Mouse (Mus musculus): Measurements from ENCODE around the gene Brsk1. TPM values are rescaled to one million over a fixed set of nuclear protein-coding genes. Genes with fewer than 3 reads are reported as not detected.
A peak's percentile ranks its signal among the peaks of the same experiment; 100 is the strongest.

Brsk1 gene
- polyA plus RNA-seq, 1 experiment from 2014 or later, result 6.2 TPM

- Histone ChIP-seq H3K9ac (peak overlapping the region; percentile 92), H3K27ac (replicated peaks) (peak overlapping the region; percentile 95), H3K27me3 (no peaks in the 10 kb centered on the region), H3K4me1 (replicated peaks) (peaks cover 40% of the 10 kb centered on the region), H3K36me3 (peaks cover 34% of the 10 kb centered on the region), H3K9me3 (no peaks in the 10 kb centered on the region), H3K4me2 (peak overlapping the region; percentile 85), H3K4me3 (peak overlapping the region; percentile 74)
- ATAC-seq (ENCODE audit: low read depth), result no peak
- WGBS, result under 1% methylated on average over 4 of the region's 4 CpGs
Observed at GRCm38 (mm10) chr7:4741151-4741550, 50.7 kb downstream of the Brsk1 start.

DNA sequence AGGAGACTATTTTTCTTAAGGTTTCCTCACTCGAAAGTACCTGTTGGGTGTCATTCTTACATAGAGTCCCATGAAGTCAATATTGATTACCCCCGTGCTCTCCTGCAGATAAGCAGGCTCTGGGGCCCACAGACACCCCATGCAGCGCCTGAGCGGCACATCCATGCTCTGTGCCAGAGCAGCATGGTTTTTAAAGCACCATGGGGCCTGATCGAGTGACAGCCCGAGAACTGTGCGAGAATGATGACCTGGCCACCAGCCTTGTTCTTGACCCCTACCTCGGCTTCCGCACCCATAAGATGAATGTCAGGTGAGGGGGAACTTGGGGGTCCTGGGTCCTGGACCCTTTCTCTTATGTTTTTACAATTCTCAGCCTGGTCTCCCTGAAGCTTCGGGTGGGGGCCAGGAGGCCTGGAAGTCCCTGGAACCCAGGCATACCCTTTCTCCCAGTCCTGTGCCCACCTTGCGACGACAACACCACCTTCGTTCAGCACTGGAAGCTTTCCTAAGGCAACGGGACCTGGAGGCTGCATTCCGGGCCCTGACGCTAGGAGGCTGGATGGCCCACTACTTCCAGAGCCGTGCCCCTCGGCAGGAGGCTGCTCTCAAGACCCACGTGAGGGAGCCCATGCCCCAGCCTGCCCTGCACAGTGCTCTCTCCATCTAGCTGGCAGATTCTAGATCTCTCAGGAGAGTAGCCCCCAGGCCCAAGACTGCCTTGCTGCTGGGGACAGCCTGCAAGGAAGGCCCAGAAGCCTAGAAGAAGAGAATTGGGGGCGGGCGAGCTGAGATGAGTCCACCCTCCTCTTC, 51.5 kb downstream of the Brsk1 start:
- peak overlapping the region; percentile 92 for H3K9ac ChIP-seq
- WGBS, result 79% methylated on average over 21 of the region's 21 CpGs
- no peaks in the 10 kb centered on the region for H3K27me3 ChIP-seq
- peak overlapping the region; percentile 74 for H3K4me3 ChIP-seq
- ATAC-seq (ENCODE audit: low read depth), result no peak
- peaks cover 44% of the 10 kb centered on the region for H3K4me1 ChIP-seq (replicated peaks)
- H3K27ac ChIP-seq (replicated peaks), result peak overlapping the region; percentile 95
- H3K9me3 ChIP-seq, result no peaks in the 10 kb centered on the region
- peak overlapping the region; percentile 85 for H3K4me2 ChIP-seq
- peaks cover 41% of the 10 kb centered on the region for H3K36me3 ChIP-seq

- Histone ChIP-seq H3K27ac (replicated peaks) (no peak overlapping the region), H3K9me3 (no peaks in the 10 kb centered on the region), H3K36me3 (peaks cover 44% of the 10 kb centered on the region), H3K4me3 (no peak overlapping the region), H3K4me2 (peak overlapping the region; percentile 85; the same call in 1 of the 2 replicates), H3K9ac (peak overlapping the region; percentile 92; the same call in 1 of the 2 replicates), H3K27me3 (no peaks in the 10 kb centered on the region), H3K4me1 (replicated peaks) (peaks cover 44% of the 10 kb centered on the region)
- no peak for ATAC-seq (ENCODE audit: low read depth)
- WGBS, result 87% methylated on average over 6 of the region's 6 CpGs
Observed at GRCm38 (mm10) chr7:4742482-4742819, 52.0 kb downstream of the Brsk1 start.

GRCm38 (mm10) chr7:4743354-4743753, 53.0 kb downstream of the Brsk1 start:
- Histone ChIP-seq H3K9me3 (no peaks in the 10 kb centered on the region), H3K4me3 (no peak overlapping the region), H3K36me3 (peaks cover 44% of the 10 kb centered on the region), H3K9ac (0 out of 2 replicates have a peak overlapping the region, but pooled peaks have one; percentile 14), H3K4me2 (no peak overlapping the region), H3K4me1 (replicated peaks) (peaks cover 42% of the 10 kb centered on the region), H3K27ac (replicated peaks) (no peak overlapping the region), H3K27me3 (no peaks in the 10 kb centered on the region)
- 77% methylated on average over 2 of the region's 2 CpGs for WGBS
- ATAC-seq (ENCODE audit: low read depth), result no peak

DNA sequence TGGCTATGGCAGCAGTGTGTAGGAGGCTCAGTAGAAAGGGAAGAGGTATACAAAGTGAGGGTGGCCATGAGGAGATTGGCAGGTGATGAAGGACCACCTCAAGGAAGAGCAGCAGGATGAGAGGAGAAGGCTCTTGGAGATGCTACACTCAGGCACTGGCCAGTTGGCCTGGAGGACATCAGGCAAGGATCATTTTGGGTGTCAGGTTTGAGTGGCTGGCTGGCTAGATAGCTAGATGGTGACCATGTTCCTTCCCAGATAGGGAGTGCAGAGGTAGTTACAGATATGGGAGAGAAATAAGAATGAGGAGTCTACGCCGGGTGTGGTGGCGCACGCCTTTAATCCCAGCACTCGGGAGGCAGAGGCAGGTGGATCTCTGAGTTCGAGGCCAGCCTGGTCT, 54.5 kb downstream of the Brsk1 start:
- WGBS, result 93% methylated on average over 6 of the region's 6 CpGs
- no peak for ATAC-seq (ENCODE audit: low read depth)
- no peaks in the 10 kb centered on the region for H3K9me3 ChIP-seq

GRCm38 (mm10) chr7:4746326-4746980, 56.0 kb downstream of the Brsk1 start:
- Histone ChIP-seq H3K27me3 (no peaks in the 10 kb centered on the region), H3K9me3 (no peaks in the 10 kb centered on the region), H3K36me3 (peaks cover 48% of the 10 kb centered on the region), H3K4me3 (no peak overlapping the region), H3K27ac (replicated peaks) (no peak overlapping the region), H3K9ac (no peak overlapping the region), H3K4me2 (no peak overlapping the region), H3K4me1 (replicated peaks) (peaks cover 23% of the 10 kb centered on the region)
- no peak for ATAC-seq (ENCODE audit: low read depth)
- WGBS, result 86% methylated on average over 22 of the region's 22 CpGs

More for the DNA sequence above, 54.5 kb downstream of the Brsk1 start:
- H3K9ac ChIP-seq, result no peak overlapping the region
- H3K4me3 ChIP-seq, result no peak overlapping the region
- H3K27me3 ChIP-seq, result no peaks in the 10 kb centered on the region
- no peak overlapping the region for H3K27ac ChIP-seq (replicated peaks)
- peaks cover 33% of the 10 kb centered on the region for H3K4me1 ChIP-seq (replicated peaks)
- peaks cover 48% of the 10 kb centered on the region for H3K36me3 ChIP-seq
- no peak overlapping the region for H3K4me2 ChIP-seq

- no peak overlapping the region for H3K4me3 ChIP-seq
- WGBS, result 78% methylated on average over 9 of the region's 9 CpGs
- no peak overlapping the region for H3K27ac ChIP-seq (replicated peaks)
- no peak for ATAC-seq (ENCODE audit: low read depth)
- H3K4me2 ChIP-seq, result no peak overlapping the region
- no peak overlapping the region for H3K9ac ChIP-seq
- peaks cover 45% of the 10 kb centered on the region for H3K36me3 ChIP-seq
- peaks cover 23% of the 10 kb centered on the region for H3K4me1 ChIP-seq (replicated peaks)
- H3K27me3 ChIP-seq, result no peaks in the 10 kb centered on the region
- H3K9me3 ChIP-seq, result no peaks in the 10 kb centered on the region
Observed at GRCm38 (mm10) chr7:4747156-4747899, 56.9 kb downstream of the Brsk1 start.

DNA sequence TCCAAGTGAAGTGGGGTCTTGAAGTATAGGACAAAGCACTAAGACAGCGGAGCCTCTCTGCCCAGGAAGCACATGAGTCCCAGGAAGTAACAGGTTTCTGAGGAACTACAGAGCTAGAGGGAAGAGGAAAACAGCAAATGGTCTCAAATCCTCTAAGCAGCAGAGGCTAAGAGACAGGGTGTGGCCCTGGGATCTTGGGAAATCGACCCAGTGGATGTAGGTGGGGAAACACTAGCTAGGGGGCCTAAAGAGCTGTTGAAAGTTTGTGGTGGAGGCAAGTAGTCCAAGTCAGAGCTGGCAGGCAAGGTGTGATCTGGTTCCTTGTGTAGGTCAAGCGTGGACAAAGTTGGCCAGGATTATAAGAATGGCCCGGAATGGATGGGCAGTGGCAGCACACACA, 57.9 kb downstream of the Brsk1 start:
- no peak overlapping the region for H3K27ac ChIP-seq (replicated peaks)
- no peak overlapping the region for H3K9ac ChIP-seq
- no peak overlapping the region for H3K4me3 ChIP-seq
- H3K27me3 ChIP-seq, result no peaks in the 10 kb centered on the region
- peaks cover 37% of the 10 kb centered on the region for H3K36me3 ChIP-seq
- H3K4me1 ChIP-seq (replicated peaks), result peaks cover 23% of the 10 kb centered on the region
- WGBS, result 83% methylated on average over 4 of the region's 4 CpGs
- no peaks in the 10 kb centered on the region for H3K9me3 ChIP-seq
- no peak for ATAC-seq (ENCODE audit: low read depth)
- no peak overlapping the region for H3K4me2 ChIP-seq

DNA sequence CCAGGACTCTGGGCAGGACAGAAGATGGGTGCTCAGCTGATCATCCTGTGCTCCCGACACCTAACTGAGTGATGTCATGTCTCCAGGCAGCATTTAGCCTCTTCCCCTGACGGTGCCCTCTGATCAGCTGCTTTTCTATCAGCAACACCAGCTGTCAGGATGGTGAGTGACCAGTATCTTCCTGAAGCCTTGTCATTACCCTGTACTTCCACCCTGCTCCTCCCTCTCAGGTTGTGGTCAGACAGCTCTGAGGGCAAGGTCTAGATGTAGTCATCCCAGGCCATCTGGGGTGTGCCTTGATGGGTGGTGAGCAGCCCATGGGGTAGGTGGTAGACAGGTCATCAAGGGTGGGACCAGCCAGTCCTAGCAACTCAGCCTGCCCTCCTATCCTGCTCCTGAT, 58.8 kb downstream of the Brsk1 start:
- Histone ChIP-seq H3K27ac (replicated peaks) (no peak overlapping the region), H3K27me3 (no peaks in the 10 kb centered on the region; the same call in 1 of the 2 replicates), H3K9me3 (no peaks in the 10 kb centered on the region), H3K36me3 (peaks cover 32% of the 10 kb centered on the region), H3K4me1 (replicated peaks) (peaks cover 24% of the 10 kb centered on the region), H3K4me2 (no peak overlapping the region), H3K4me3 (no peak overlapping the region), H3K9ac (no peak overlapping the region)
- WGBS, result 81% methylated on average over 2 of the region's 2 CpGs
- ATAC-seq (ENCODE audit: low read depth), result no peak

- Histone ChIP-seq H3K9ac (peak overlapping the region; percentile 49), H3K36me3 (peaks cover 5% of the 10 kb centered on the region; the same call in 1 of the 2 replicates), H3K27ac (replicated peaks) (no peak overlapping the region), H3K4me3 (peak overlapping the region; percentile 35), H3K4me2 (peak overlapping the region; percentile 55), H3K27me3 (no peaks in the 10 kb centered on the region; the same call in 1 of the 2 replicates), H3K4me1 (replicated peaks) (peaks cover 21% of the 10 kb centered on the region), H3K9me3 (no peaks in the 10 kb centered on the region)
- 3% methylated on average over 30 of the region's 30 CpGs for WGBS
- ATAC-seq (ENCODE audit: low read depth), result peak; percentile 66
Observed at GRCm38 (mm10) chr7:4751971-4752820, 61.8 kb downstream of the Brsk1 start.

- H3K27ac ChIP-seq (replicated peaks), result no peak within 1 kb of the TSS
- 3% methylated on average over 24 of the region's 24 CpGs for WGBS
- H3K9me3 ChIP-seq, result no peaks in the 10 kb centered on the region
- peaks cover 21% of the 10 kb centered on the region for H3K4me1 ChIP-seq (replicated peaks)
- peak within 1 kb of the TSS; percentile 49 for H3K9ac ChIP-seq
- peak within 1 kb of the TSS; percentile 35 for H3K4me3 ChIP-seq
- ATAC-seq (ENCODE audit: low read depth), result peak; percentile 94
- H3K4me2 ChIP-seq, result peak within 1 kb of the TSS; percentile 55
- 0 out of 2 replicates have a peak, but pooled peaks cover 5% of the 10 kb centered on the region for H3K36me3 ChIP-seq
- H3K27me3 ChIP-seq, result no peaks in the 10 kb centered on the region; the same call in 1 of the 2 replicates
Observed at GRCm38 (mm10) chr7:4752821-4753570, 62.6 kb downstream of the Brsk1 start, which contains the start of gene Cox6b2. Gene Cox6b2, minus strand, starts transcription at chr7:4753094.
